Mouse (Mus musculus) intestine, embryonic 15.5 days (tissue): ENCODE measurements around the gene Fam162a. TPM values are rescaled to one million over a fixed set of nuclear protein-coding genes. Genes with fewer than 3 reads are reported as not detected.
"Not testable (repeated sequence)": the region's sequence is repeated elsewhere in the genome, so short reads cannot be mapped to it uniquely, and the experiment has no call there.

Experiments used
- ATAC-seq: fragments of 200-750 bp; cut with Nextera tagmentation; 2 replicates; pipeline ENCODE4 v1.8.0; 2017; ENCODE audit warnings: moderate TSS enrichment, moderate library complexity
- H3K27ac ChIP-seq: fragments of 300-500 bp; sonication (generic); 2 replicates; pipeline ENCODE4 v1.5.1; 2015; ENCODE audit warnings: mild to moderate bottlenecking, inconsistent platforms
- H3K27me3 ChIP-seq: fragments of 300-500 bp; sonication (generic); replicated peaks from 2 replicates; pipeline ENCODE4 v1.6.1; 2015; ENCODE audit warnings: inconsistent platforms
- H3K36me3 ChIP-seq: fragments of 300-500 bp; sonication (generic); 2 replicates; pipeline ENCODE4 v1.6.1; 2015; ENCODE audit warnings: inconsistent platforms
- H3K4me1 ChIP-seq: fragments of 300-500 bp; sonication (generic); replicated peaks from 2 replicates; pipeline ENCODE4 v1.6.1; 2015; ENCODE audit warnings: inconsistent platforms
- H3K4me2 ChIP-seq: fragments of 300-500 bp; sonication (generic); replicated peaks from 2 replicates; pipeline ENCODE4 v1.6.1; 2015; ENCODE audit warnings: mild to moderate bottlenecking, inconsistent platforms
- H3K4me3 ChIP-seq: fragments of 300-500 bp; sonication (generic); replicated peaks from 2 replicates; pipeline ENCODE4 v1.5.1; 2015; ENCODE audit warnings: inconsistent platforms
- H3K9ac ChIP-seq: fragments of 300-500 bp; sonication (generic); 2 replicates; pipeline ENCODE4 v1.6.1; 2015; ENCODE audit warnings: inconsistent platforms
- H3K9me3 ChIP-seq: fragments of 300-500 bp; sonication (generic); 2 replicates; pipeline ENCODE4 v1.6.1; 2016; ENCODE audit warnings: inconsistent platforms
- WGBS: fragments of 180-500 bp; shearing (Covaris S2); methylation state at CpG from one replicate; pipeline ENCODE4 v1.1.7; 2015; 5-methylcytosine and 5-hydroxymethylcytosine counted together
- polyA plus RNA-seq: library from polyadenylated mRNA; unstranded; fragments of >200 nt; fragmentation: Nextera tagmentation; extraction: Ambion mirVana; gene quantifications from 2 replicates; pipeline ENCODE4 v1.2.1, GENCODE M21; 2015

The Fam162a gene
- 465 and 500 TPM in 2 replicates for polyA plus RNA-seq

- H3K4me1 ChIP-seq, result peaks cover 16% of the 10 kb centered on the region
- H3K27ac ChIP-seq, result peak within 1 kb of the TSS; percentile 99
- WGBS, result under 1% methylated on average over 77 of the region's 81 CpGs
- H3K4me3 ChIP-seq, result peak within 1 kb of the TSS; percentile 85
- peak within 1 kb of the TSS; percentile 59 for H3K4me2 ChIP-seq
- peak within 1 kb of the TSS; percentile 81 for H3K9ac ChIP-seq
- H3K9me3 ChIP-seq, result no peaks in the 10 kb centered on the region
- no peaks in the 10 kb centered on the region for H3K27me3 ChIP-seq
- no peaks in the 10 kb centered on the region for H3K36me3 ChIP-seq
- ATAC-seq, result peak; percentile 96
These were observed at the start of gene Fam162a, which contains the start of gene Ccdc58 for GRCm38 (mm10) chr16:36071450-36072379. Fam162a (minus strand) TSS chr16:36071594. Ccdc58 (plus strand) TSS chr16:36071685.

- H3K27me3 ChIP-seq, H3K4me2 ChIP-seq, H3K27ac ChIP-seq, H3K4me3 ChIP-seq, H3K9ac ChIP-seq, H3K4me1 ChIP-seq, H3K36me3 ChIP-seq, H3K9me3 ChIP-seq, ATAC-seq: not testable (repeated sequence)
- 91% methylated on average over 6 of the region's 6 CpGs for WGBS
These were observed 44.4 kb upstream of the Fam162a start for GRCm38 (mm10) chr16:36115751-36116150.

- not testable (repeated sequence) for H3K9me3 ChIP-seq, H3K4me2 ChIP-seq, H3K27me3 ChIP-seq, H3K4me1 ChIP-seq, H3K4me3 ChIP-seq, H3K27ac ChIP-seq, ATAC-seq, H3K9ac ChIP-seq, H3K36me3 ChIP-seq
These were observed 40.1 kb upstream of the Fam162a start for GRCm38 (mm10) chr16:36111486-36111885.

GRCm38 (mm10) chr16:36102211-36102610 is 30.8 kb upstream of the Fam162a start:
- no peaks in the 10 kb centered on the region for H3K36me3 ChIP-seq
- no peak overlapping the region for H3K4me3 ChIP-seq
- 89% methylated on average over 1 of the region's 1 CpGs for WGBS
- ATAC-seq, result no peak
- no peak overlapping the region for H3K4me2 ChIP-seq
- no peaks in the 10 kb centered on the region for H3K4me1 ChIP-seq
- H3K9ac ChIP-seq, result no peak overlapping the region
- H3K27ac ChIP-seq, result no peak overlapping the region
- no peaks in the 10 kb centered on the region for H3K9me3 ChIP-seq
- no peaks in the 10 kb centered on the region for H3K27me3 ChIP-seq

- Histone ChIP-seq H3K9ac (no peak overlapping the region), H3K4me2 (no peak overlapping the region), H3K36me3 (no peaks in the 10 kb centered on the region), H3K9me3 (no peaks in the 10 kb centered on the region), H3K4me3 (no peak overlapping the region), H3K27ac (no peak overlapping the region), H3K27me3 (no peaks in the 10 kb centered on the region), H3K4me1 (no peaks in the 10 kb centered on the region)
- no peak for ATAC-seq
- WGBS, result 80% methylated on average over 1 of the region's 1 CpGs
These were observed 30.1 kb upstream of the Fam162a start for GRCm38 (mm10) chr16:36101526-36101925.

- H3K9ac ChIP-seq, H3K4me1 ChIP-seq, H3K4me3 ChIP-seq, ATAC-seq, H3K27me3 ChIP-seq, H3K27ac ChIP-seq, H3K4me2 ChIP-seq, H3K9me3 ChIP-seq, H3K36me3 ChIP-seq: not testable (repeated sequence)
- WGBS, result 93% methylated on average over 12 of the region's 12 CpGs
These were observed 26.6 kb upstream of the Fam162a start for GRCm38 (mm10) chr16:36097813-36098499.

GRCm38 (mm10) chr16:36094079-36094478 is 22.7 kb upstream of the Fam162a start:
- Histone ChIP-seq H3K9ac (no peak overlapping the region), H3K27ac (no peak overlapping the region), H3K36me3 (peaks cover 2% of the 10 kb centered on the region; the same call in 1 of the 2 replicates), H3K4me2 (no peak overlapping the region), H3K27me3 (no peaks in the 10 kb centered on the region), H3K4me3 (no peak overlapping the region), H3K9me3 (no peaks in the 10 kb centered on the region), H3K4me1 (no peaks in the 10 kb centered on the region)
- 81% methylated on average over 3 of the region's 3 CpGs for WGBS
- ATAC-seq, result no peak

- no peaks in the 10 kb centered on the region for H3K4me1 ChIP-seq
- WGBS, result 88% methylated on average over 11 of the region's 11 CpGs
- no peak overlapping the region for H3K4me3 ChIP-seq
- peaks cover 6% of the 10 kb centered on the region; the same call in 1 of the 2 replicates for H3K36me3 ChIP-seq
- H3K9ac ChIP-seq, result no peak overlapping the region
- no peaks in the 10 kb centered on the region for H3K9me3 ChIP-seq
- no peak overlapping the region for H3K27ac ChIP-seq
- no peak overlapping the region for H3K4me2 ChIP-seq
- no peaks in the 10 kb centered on the region for H3K27me3 ChIP-seq
- no peak for ATAC-seq
These were observed 19.6 kb upstream of the Fam162a start for GRCm38 (mm10) chr16:36090785-36091509.

GRCm38 (mm10) chr16:36089850-36090616 is 18.6 kb upstream of the Fam162a start:
- Histone ChIP-seq H3K27ac (peak overlapping the region; percentile 51; the same call in 1 of the 2 replicates), H3K36me3 (peaks cover 6% of the 10 kb centered on the region; the same call in 1 of the 2 replicates), H3K27me3 (no peaks in the 10 kb centered on the region), H3K9me3 (no peaks in the 10 kb centered on the region), H3K9ac (no peak overlapping the region), H3K4me3 (no peak overlapping the region), H3K4me1 (no peaks in the 10 kb centered on the region), H3K4me2 (no peak overlapping the region)
- 64% methylated on average over 8 of the region's 8 CpGs for WGBS
- ATAC-seq, result peak; percentile 61

- no peak overlapping the region for H3K4me3 ChIP-seq
- H3K27me3 ChIP-seq, result no peaks in the 10 kb centered on the region
- WGBS, result 79% methylated on average over 7 of the region's 7 CpGs
- no peak for ATAC-seq
- no peak overlapping the region for H3K9ac ChIP-seq
- 0 out of 2 replicates have a peak overlapping the region, but pooled peaks have one; percentile 51 for H3K27ac ChIP-seq
- no peaks in the 10 kb centered on the region for H3K9me3 ChIP-seq
- no peak overlapping the region for H3K4me2 ChIP-seq
- no peaks in the 10 kb centered on the region for H3K4me1 ChIP-seq
- peaks cover 6% of the 10 kb centered on the region; the same call in 1 of the 2 replicates for H3K36me3 ChIP-seq
These were observed 17.7 kb upstream of the Fam162a start for GRCm38 (mm10) chr16:36089065-36089464.

- 41% methylated on average over 4 of the region's 4 CpGs for WGBS
- Histone ChIP-seq H3K36me3 (peaks cover 6% of the 10 kb centered on the region; the same call in 1 of the 2 replicates), H3K4me1 (no peaks in the 10 kb centered on the region), H3K4me2 (no peak overlapping the region), H3K27me3 (no peaks in the 10 kb centered on the region), H3K4me3 (no peak overlapping the region), H3K9ac (no peak overlapping the region), H3K27ac (peak overlapping the region; percentile 66), H3K9me3 (no peaks in the 10 kb centered on the region)
- ATAC-seq, result peak; percentile 96
These were observed 16.5 kb upstream of the Fam162a start for GRCm38 (mm10) chr16:36087846-36088245.
